Mouse (Mus musculus) bone marrow macrophage, adult 2 months (primary cell): ENCODE measurements at regions not wholly inside any gene's neighbourhood (a gene's known extent, or its start where the extent isn't known, plus 50 kb on each side); places are given as distances from the start of the nearest gene placed in this dataset.

ENCODE experiments used
- CTCF ChIP-seq: IDR thresholded peaks from 2 replicates; pipeline ENCODE4 v1.5.1; 2012; ENCODE audit warnings: low read depth, mild to moderate bottlenecking, low read length, moderate library complexity
- POLR2A ChIP-seq: IDR thresholded peaks from 2 replicates; pipeline ENCODE4 v1.6.1; 2012; ENCODE audit warnings: mild to moderate bottlenecking, low read depth, low read length, borderline replicate concordance

DNA sequence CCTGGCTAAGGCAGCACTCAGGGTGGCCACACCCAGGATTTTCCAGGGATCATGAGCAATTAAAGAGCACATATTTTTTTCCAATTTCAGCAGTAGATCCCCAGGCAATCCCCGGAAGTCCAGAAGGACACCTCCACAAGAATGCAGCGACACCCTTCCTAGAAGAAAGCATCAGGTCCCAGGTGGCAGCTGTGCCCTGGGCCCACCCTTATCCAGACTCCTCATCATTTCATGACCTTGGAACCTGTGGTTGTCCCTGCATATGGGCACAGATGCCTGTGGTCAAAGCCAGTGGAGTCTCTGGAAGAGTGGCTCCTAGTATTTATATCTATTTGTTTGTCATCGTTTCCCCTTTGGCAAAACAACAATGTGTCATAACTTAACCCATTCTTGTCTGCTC lies 120.8 kb downstream of the Sox11 start:
- no peak for TF ChIP-seq CTCF
- no peak for TF ChIP-seq POLR2A
